32 mouse cellular contexts compared by ENCODE assay signal in genomic region chr9:92484710-92485267, GRCm38 (mm10). TPM values are rescaled to one million over a fixed set of nuclear protein-coding genes. Genes with fewer than 3 reads are reported as not detected.
DNase-seq lines count a peak whose midpoint lies in the region; ATAC-seq lines count a peak whose summit lies in the region.
"Had no signal": no experiment of that assay in that cellular context is flagged by ENCODE, and none has a peak within 500 bp of the region (broad histone marks: within the 10 kb centered on the region; RNA-seq: fewer than 3 reads in every experiment).

No protein-coding gene starts in this region.

- H3K4me3 ChIP-seq in midbrain, embryonic 16.5 days (ENCODE audit: low read depth, low read length) = no peak overlapping the region
- H3K4me3 ChIP-seq: embryonic facial prominence, embryonic 13.5 days; erythroblast, embryonic 14.5 days; forebrain, embryonic 12.5 days; heart, embryonic 15.5 days; limb, embryonic 10.5 days; limb, embryonic 15.5 days; liver, embryonic 13.5 days; midbrain, embryonic 12.5 days had no signal

- no peaks in the 10 kb centered on the region for H3K4me1 ChIP-seq in midbrain, embryonic 16.5 days (ENCODE audit: control insufficient read depth, insufficient read depth, low read length)
- H3K4me1 ChIP-seq: forebrain, embryonic 12.5 days; limb, embryonic 10.5 days; limb, embryonic 15.5 days; liver, embryonic 13.5 days; midbrain, embryonic 12.5 days had no signal

- WGBS in midbrain, embryonic 16.5 days = 90% methylated on average over 7 of the region's 7 CpGs

- ATAC-seq in common myeloid progenitor, adult 5-6 weeks (replicated peaks; ENCODE audit: low read depth, poor library complexity, severe bottlenecking) = peak; percentile 59
- ATAC-seq in megakaryocyte, adult 5-6 weeks (ENCODE audit: poor library complexity, severe bottlenecking) = peak; percentile 61
- ATAC-seq in frontal cortex, adult (ENCODE audit: low TSS enrichment) = no peak
- no peak for ATAC-seq in midbrain, embryonic 16.5 days
- ATAC-seq: hindbrain, embryonic 16.5 days; intestine, embryonic 16.5 days; lung, postnatal 0 days had no signal

- H3K9me3 ChIP-seq in midbrain, embryonic 16.5 days (replicated peaks; ENCODE audit: control insufficient read depth, low read length, poor library complexity, severe bottlenecking) = no peaks in the 10 kb centered on the region
- H3K9me3 ChIP-seq: embryonic facial prominence, embryonic 13.5 days; forebrain, embryonic 12.5 days; heart, embryonic 15.5 days; limb, embryonic 10.5 days; limb, embryonic 15.5 days; liver, embryonic 13.5 days; midbrain, embryonic 12.5 days had no signal

- no peak overlapping the region for H3K4me2 ChIP-seq in midbrain, embryonic 16.5 days (ENCODE audit: low read length)
- H3K4me2 ChIP-seq: embryonic facial prominence, embryonic 13.5 days; forebrain, embryonic 12.5 days; heart, embryonic 15.5 days; limb, embryonic 15.5 days; liver, embryonic 13.5 days; midbrain, embryonic 12.5 days had no signal

- DNase-seq in embryo, embryonic 10 days (ENCODE audit: low spot score) = peak; percentile 8
- DNase-seq in embryo, embryonic 9.5 days (ENCODE audit: extremely low spot score) = no peak
- peak; percentile 24 for DNase-seq in 416B (ENCODE audit: low read depth)
- DNase-seq in ovary, adult 18-20 months (ENCODE audit: low spot score) = no peak
- DNase-seq: adrenal gland, postnatal 25 days; cerebellum, adult 18-20 months; cerebellum, postnatal 25 days; embryo, embryonic 11 days; gastrocnemius, postnatal 25 days; kidney, postnatal 4 days; layer of hippocampus, postnatal 36 days; liver, embryonic 13.5 days; lung, adult 18-20 months; lung, postnatal 4 days; retina, postnatal 1 day; right cerebral cortex, postnatal 14 days; thymus, postnatal 14 days had no signal

- H3K27ac ChIP-seq in midbrain, embryonic 16.5 days (ENCODE audit: low read length) = no peak overlapping the region
- H3K27ac ChIP-seq: embryonic facial prominence, embryonic 13.5 days; forebrain, embryonic 12.5 days; heart, embryonic 15.5 days; kidney, postnatal 0 days; limb, embryonic 10.5 days; limb, embryonic 15.5 days; liver, embryonic 13.5 days; midbrain, embryonic 12.5 days had no signal

- H3K36me3 ChIP-seq in midbrain, embryonic 16.5 days (ENCODE audit: control insufficient read depth, insufficient read depth, low read length) = no peaks in the 10 kb centered on the region
- H3K36me3 ChIP-seq: embryonic facial prominence, embryonic 13.5 days; forebrain, embryonic 12.5 days; heart, embryonic 15.5 days; limb, embryonic 10.5 days; limb, embryonic 15.5 days; liver, embryonic 13.5 days; midbrain, embryonic 12.5 days had no signal

- no peaks in the 10 kb centered on the region for H3K27me3 ChIP-seq in midbrain, embryonic 16.5 days (ENCODE audit: control insufficient read depth, insufficient read depth, low read depth, low read length)
- H3K27me3 ChIP-seq: embryonic facial prominence, embryonic 13.5 days; forebrain, embryonic 12.5 days; heart, embryonic 15.5 days; limb, embryonic 15.5 days; liver, embryonic 13.5 days; midbrain, embryonic 12.5 days had no signal

- H3K9ac ChIP-seq in midbrain, embryonic 16.5 days (ENCODE audit: low read depth, low read length) = no peak overlapping the region
- H3K9ac ChIP-seq: embryonic facial prominence, embryonic 13.5 days; forebrain, embryonic 12.5 days; heart, embryonic 15.5 days; limb, embryonic 15.5 days; liver, embryonic 13.5 days; midbrain, embryonic 12.5 days had no signal

RNA-seq across cellular contexts. Expression of gene Plscr4, which starts 27.6 kb away (rescaled TPM):
- total RNA-seq in common myeloid progenitor, adult 5-6 weeks (2017) = 1.2 and 2.8 TPM in 2 replicates
- total RNA-seq in megakaryocyte, adult 5-6 weeks (2015) = 0.25 and 0.48 TPM in 2 replicates
- total RNA-seq in megakaryocyte, adult 5-6 weeks (2017) = 0.22 and 0.53 TPM in 2 replicates
- 1.5 and 1.6 TPM in 2 replicates for polyA plus RNA-seq in midbrain, embryonic 16.5 days (2015; fragmentation: Nextera tagmentation; extraction: Ambion mirVana)
- polyA plus RNA-seq: erythroblast, embryonic 14.5 days had no signal

RNA-seq across cellular contexts. Expression of gene Plod2, which starts 57.2 kb away (rescaled TPM):
- total RNA-seq in common myeloid progenitor, adult 5-6 weeks (2017) = 4.6 and 5.3 TPM in 2 replicates
- total RNA-seq in megakaryocyte, adult 5-6 weeks (2015) = 0.36 and 0.66 TPM in 2 replicates
- total RNA-seq in megakaryocyte, adult 5-6 weeks (2017) = 0.18 and 1.1 TPM in 2 replicates
- polyA plus RNA-seq in midbrain, embryonic 16.5 days (2015; fragmentation: Nextera tagmentation; extraction: Ambion mirVana) = 12.1 and 12.8 TPM in 2 replicates
- polyA plus RNA-seq: erythroblast, embryonic 14.5 days had no signal

Comparison
In these comparisons a context has a peak if more than half of its experiments do, and no peak if none do; other contexts are left out.
1. DNase-seq: peak in embryo, embryonic 10 days (single experiment) and 416B (single experiment); none in embryo, embryonic 9.5 days (single experiment) and ovary, adult 18-20 months (single experiment).
2. ATAC-seq: peak in common myeloid progenitor, adult 5-6 weeks (single experiment) and megakaryocyte, adult 5-6 weeks (single experiment); none in frontal cortex, adult (single experiment) and midbrain, embryonic 16.5 days (single experiment).